Mouse (Mus musculus) midbrain, embryonic 13.5 days (tissue): ENCODE measurements around the gene Trim46. TPM values are rescaled to one million over a fixed set of nuclear protein-coding genes. Genes with fewer than 3 reads are reported as not detected.

Experiments used
- ATAC-seq: fragments of 200-750 bp; cut with Nextera tagmentation; 2 replicates; pipeline ENCODE4 v1.8.0; 2017; ENCODE audit warnings: mild to moderate bottlenecking, moderate TSS enrichment, moderate library complexity
- H3K27ac ChIP-seq: fragments of 300-500 bp; sonication (generic); 2 replicates; pipeline ENCODE4 v1.5.1; 2015; ENCODE audit warnings: inconsistent platforms, mild to moderate bottlenecking, moderate library complexity
- H3K27me3 ChIP-seq: fragments of 300-500 bp; sonication (generic); 2 replicates; pipeline ENCODE4 v1.6.1; 2015; ENCODE audit warnings: mild to moderate bottlenecking, inconsistent platforms
- H3K36me3 ChIP-seq: fragments of 300-500 bp; sonication (generic); 2 replicates; pipeline ENCODE4 v1.6.1; 2015; ENCODE audit warnings: mild to moderate bottlenecking, inconsistent platforms
- H3K4me1 ChIP-seq: fragments of 300-500 bp; sonication (generic); replicated peaks from 2 replicates; pipeline ENCODE4 v1.6.1; 2015; ENCODE audit warnings: inconsistent platforms
- H3K4me2 ChIP-seq: fragments of 300-500 bp; sonication (generic); replicated peaks from 2 replicates; pipeline ENCODE4 v1.6.1; 2015; ENCODE audit warnings: moderate library complexity, mild to moderate bottlenecking, inconsistent platforms
- H3K4me3 ChIP-seq: fragments of 300-500 bp; sonication (generic); replicated peaks from 2 replicates; pipeline ENCODE4 v1.5.1; 2015; ENCODE audit warnings: mild to moderate bottlenecking, inconsistent platforms
- H3K9ac ChIP-seq: fragments of 300-500 bp; sonication (generic); replicated peaks from 2 replicates; pipeline ENCODE4 v1.6.1; 2015; ENCODE audit warnings: mild to moderate bottlenecking, inconsistent platforms
- H3K9me3 ChIP-seq: fragments of 300-500 bp; sonication (generic); 2 replicates; pipeline ENCODE4 v1.6.1; 2016; ENCODE audit warnings: mild to moderate bottlenecking, inconsistent platforms
- WGBS: fragments of 180-500 bp; shearing (Covaris S2); methylation state at CpG from one replicate; pipeline ENCODE4 v1.1.7; 2015; 5-methylcytosine and 5-hydroxymethylcytosine counted together
- polyA plus RNA-seq: library from polyadenylated mRNA; unstranded; fragments of >200 nt; fragmentation: Nextera tagmentation; extraction: Ambion mirVana; gene quantifications from 2 replicates; pipeline ENCODE4 v1.2.1, GENCODE M21; 2015

Gene Trim46
- polyA plus RNA-seq, 1 experiment from 2014 or later: 59.4 TPM

DNA sequence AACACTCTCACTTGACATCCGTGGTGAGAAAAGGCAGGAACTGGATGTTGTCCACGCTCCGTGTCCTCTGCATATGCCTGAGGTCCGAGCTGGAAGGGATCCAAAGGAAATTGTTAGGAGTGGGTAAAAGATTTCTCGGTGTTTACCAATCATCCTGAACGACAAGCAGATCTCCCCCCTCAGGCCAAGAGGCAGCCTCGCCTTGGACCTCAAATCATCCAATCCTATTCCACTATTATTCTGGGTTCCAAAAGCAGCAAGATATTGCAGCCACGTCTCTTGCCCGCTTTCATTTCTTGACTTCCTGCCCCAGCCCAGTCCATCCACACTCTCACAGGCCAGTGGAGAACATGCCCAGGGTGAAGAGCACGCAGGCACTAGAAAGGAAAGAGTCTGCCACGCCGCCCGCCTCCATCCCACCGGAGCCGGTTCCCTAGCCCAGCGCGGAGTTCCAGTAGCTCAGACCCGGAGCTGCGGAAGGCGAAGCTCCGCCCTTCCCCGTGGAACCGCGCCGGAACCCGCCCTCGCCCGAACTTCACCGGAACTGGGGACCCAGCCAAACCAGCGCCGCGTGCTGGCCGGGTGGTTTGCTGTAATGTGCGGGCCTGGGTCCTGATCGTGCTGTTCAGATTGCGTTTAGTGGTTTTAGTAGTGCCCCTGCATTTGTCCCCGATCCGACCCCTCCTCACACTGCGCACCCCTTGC is 24.1 kb upstream of the Trim46 start, which contains the start of gene Slc50a1:
Slc50a1 (minus strand) TSS at position 520 of the 705 bp plus-strand sequence.
- no peaks in the 10 kb centered on the region for H3K27me3 ChIP-seq
- peak within 1 kb of the TSS; percentile 78 for H3K9ac ChIP-seq
- peak within 1 kb of the TSS; percentile 74 for H3K4me2 ChIP-seq
- H3K9me3 ChIP-seq: no peaks in the 10 kb centered on the region
- no peaks in the 10 kb centered on the region for H3K36me3 ChIP-seq
- 4% methylated on average over 39 of the region's 39 CpGs for WGBS
- peaks cover 40% of the 10 kb centered on the region for H3K4me1 ChIP-seq
- peak within 1 kb of the TSS; percentile 63 for H3K27ac ChIP-seq
- ATAC-seq: peak; percentile 62
- H3K4me3 ChIP-seq: peak within 1 kb of the TSS; percentile 52

DNA sequence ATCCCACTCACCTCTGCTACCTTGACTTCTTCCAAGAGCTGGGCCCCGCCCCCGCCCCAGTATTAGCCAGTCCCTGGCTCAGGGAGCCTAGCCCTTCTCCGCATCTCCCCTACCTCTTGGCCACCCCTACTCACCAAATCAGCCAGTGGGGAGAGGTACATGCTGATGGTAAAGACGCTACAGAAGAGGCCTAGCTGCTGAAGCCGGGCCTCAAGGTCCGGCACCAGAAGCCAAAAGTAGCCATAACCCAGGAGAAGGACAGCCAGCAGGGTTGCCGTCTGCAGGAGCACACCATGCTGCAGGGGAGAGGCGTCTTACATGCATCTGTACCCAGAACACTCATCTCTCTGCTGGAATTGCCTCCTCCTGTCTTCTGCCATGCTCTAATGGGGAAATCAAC is 22.8 kb upstream of the Trim46 start:
- Histone ChIP-seq H3K27ac (no peak overlapping the region), H3K4me3 (no peak overlapping the region)

DNA sequence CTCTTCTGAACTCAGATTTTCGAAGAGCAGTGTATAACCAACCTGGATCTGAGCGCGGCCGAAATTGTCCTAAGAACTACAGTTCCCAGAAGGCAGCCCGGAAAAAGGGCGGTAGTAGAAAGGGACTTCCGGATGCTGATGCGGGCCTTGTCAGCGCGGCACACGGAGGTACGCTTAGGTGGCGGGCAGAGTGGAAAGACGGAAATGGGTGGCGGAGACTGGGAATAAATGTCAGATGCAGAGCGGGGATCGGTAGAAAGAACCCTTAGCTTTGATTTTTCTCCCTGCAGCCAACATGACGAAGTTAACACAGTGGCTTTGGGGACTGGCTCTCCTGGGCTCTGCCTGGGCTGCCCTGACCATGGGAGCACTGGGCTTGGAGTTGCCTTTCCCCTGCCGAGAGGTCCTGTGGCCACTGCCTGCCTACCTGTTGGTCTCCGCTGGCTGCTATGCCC is 20.4 kb upstream of the Trim46 start:
- Histone ChIP-seq H3K4me2 (peak overlapping the region; percentile 82), H3K4me3 (peak overlapping the region; percentile 64), H3K27me3 (no peaks in the 10 kb centered on the region), H3K4me1 (peaks cover 40% of the 10 kb centered on the region), H3K9ac (peak overlapping the region; percentile 84), H3K36me3 (no peaks in the 10 kb centered on the region), H3K9me3 (no peaks in the 10 kb centered on the region), H3K27ac (peak overlapping the region; percentile 76)
- WGBS: under 1% methylated on average over 20 of the region's 20 CpGs
- ATAC-seq: peak; percentile 93

More for the DNA sequence above, 22.8 kb upstream of the Trim46 start:
- peaks cover 40% of the 10 kb centered on the region for H3K4me1 ChIP-seq
- no peaks in the 10 kb centered on the region for H3K9me3 ChIP-seq
- H3K36me3 ChIP-seq: no peaks in the 10 kb centered on the region
- WGBS: 46% methylated on average over 8 of the region's 8 CpGs
- no peak for ATAC-seq
- H3K4me2 ChIP-seq: 0 out of 2 replicates have a peak overlapping the region, but pooled peaks have one; percentile 11
- no peaks in the 10 kb centered on the region for H3K27me3 ChIP-seq
- H3K9ac ChIP-seq: no peak overlapping the region

DNA sequence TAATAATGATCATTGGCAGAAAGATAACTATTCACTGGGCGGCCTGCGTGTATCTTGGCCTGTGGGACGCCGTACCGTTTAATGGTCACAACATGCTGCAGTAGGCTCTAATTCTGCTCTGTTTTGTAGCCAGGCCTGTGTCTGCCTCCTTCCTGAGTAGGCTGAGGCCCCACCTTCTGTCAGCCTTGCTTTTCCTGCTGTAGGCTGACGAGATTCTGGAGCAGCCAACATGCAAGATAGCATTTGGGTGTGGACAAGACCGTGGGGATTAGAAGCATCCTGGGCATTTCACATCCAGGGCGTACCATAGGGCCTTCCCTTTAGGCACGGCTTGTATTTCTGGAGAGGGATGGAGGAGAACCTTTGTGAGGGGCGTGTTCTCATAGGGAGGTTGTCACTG is 16.3 kb upstream of the Trim46 start:
- Histone ChIP-seq H3K4me1 (peaks cover 12% of the 10 kb centered on the region), H3K9ac (no peak overlapping the region), H3K4me2 (no peak overlapping the region), H3K9me3 (no peaks in the 10 kb centered on the region), H3K4me3 (no peak overlapping the region), H3K36me3 (no peaks in the 10 kb centered on the region), H3K27ac (no peak overlapping the region), H3K27me3 (peaks cover 3% of the 10 kb centered on the region; the same call in 1 of the 2 replicates)
- no peak for ATAC-seq
- 78% methylated on average over 10 of the region's 10 CpGs for WGBS

DNA sequence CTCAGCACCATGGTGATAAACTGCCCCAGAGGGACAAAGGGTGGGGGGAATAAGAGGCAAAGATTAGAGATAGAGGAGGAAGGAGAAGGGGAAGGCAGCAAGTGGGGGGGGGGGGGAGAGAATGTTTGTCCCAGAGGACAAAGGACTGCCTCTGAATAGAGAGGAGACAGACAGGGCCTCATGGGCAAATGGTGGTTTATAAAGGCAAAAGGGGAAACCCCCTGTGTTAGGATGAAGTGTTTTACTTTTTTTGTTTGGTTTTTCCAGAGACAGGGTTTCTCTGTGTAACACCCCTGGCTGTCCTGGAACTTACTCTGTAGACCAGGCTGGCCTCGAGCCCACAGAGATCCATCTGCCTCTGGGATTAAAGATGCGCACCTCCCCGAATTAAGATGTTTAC is 14.1 kb upstream of the Trim46 start:
- Histone ChIP-seq H3K4me2 (no peak overlapping the region), H3K36me3 (no peaks in the 10 kb centered on the region), H3K27ac (no peak overlapping the region), H3K4me1 (no peaks in the 10 kb centered on the region), H3K4me3 (no peak overlapping the region), H3K9ac (no peak overlapping the region), H3K9me3 (no peaks in the 10 kb centered on the region), H3K27me3 (peaks cover 3% of the 10 kb centered on the region; the same call in 1 of the 2 replicates)
- 47% methylated on average over 3 of the region's 3 CpGs for WGBS
- ATAC-seq: no peak

DNA sequence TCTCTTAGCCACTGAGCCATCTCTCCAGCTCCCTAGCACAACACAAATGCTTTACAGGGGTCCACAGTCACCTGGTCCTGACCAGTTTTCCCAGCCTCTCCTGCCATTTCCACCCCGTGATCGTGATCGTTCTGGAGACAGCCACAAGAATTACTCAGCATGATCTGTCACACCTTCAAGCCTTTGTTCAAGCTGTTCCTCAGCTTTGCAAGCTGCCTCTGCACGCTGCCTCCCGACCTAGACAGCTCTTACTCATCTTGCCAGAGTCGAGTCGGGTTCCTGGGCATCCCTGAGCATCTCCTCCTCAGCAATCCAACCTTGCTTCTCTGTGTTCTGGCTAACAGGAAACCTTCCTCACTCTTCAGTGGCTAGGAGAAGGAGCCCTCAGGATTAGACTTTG is 13.0 kb upstream of the Trim46 start, which contains the start of gene Dpm3:
Dpm3 (plus strand) TSS at position 283 of the 400 bp plus-strand sequence.
- ATAC-seq: no peak
- Histone ChIP-seq H3K27me3 (peaks cover 3% of the 10 kb centered on the region; the same call in 1 of the 2 replicates), H3K36me3 (no peaks in the 10 kb centered on the region), H3K9ac (no peak within 1 kb of the TSS), H3K4me2 (no peak within 1 kb of the TSS), H3K27ac (no peak within 1 kb of the TSS), H3K4me3 (no peak within 1 kb of the TSS), H3K4me1 (no peaks in the 10 kb centered on the region), H3K9me3 (no peaks in the 10 kb centered on the region)
- WGBS: 66% methylated on average over 7 of the region's 7 CpGs

DNA sequence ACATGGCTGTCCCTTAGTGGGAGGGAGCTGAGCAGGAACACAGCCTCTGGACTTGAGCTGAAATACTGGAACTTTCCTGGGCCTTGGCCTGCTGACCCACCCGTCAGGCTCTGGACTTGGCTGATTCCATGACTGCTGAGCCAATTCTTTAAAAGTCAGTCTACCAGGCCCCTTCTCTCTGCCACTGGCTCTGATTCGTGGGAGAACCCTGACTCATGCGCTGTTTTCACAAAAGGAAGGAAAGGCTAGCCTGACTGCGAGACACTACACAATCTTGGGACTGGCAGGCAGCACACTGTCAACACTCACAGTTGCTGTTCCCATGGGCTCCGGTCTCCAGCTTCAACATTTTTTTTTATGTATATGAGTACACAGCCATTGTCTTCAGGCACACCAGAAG is 10.1 kb upstream of the Trim46 start:
- no peak for ATAC-seq
- H3K27me3 ChIP-seq: peaks cover 6% of the 10 kb centered on the region; the same call in 1 of the 2 replicates
- no peak overlapping the region for H3K4me3 ChIP-seq
- H3K9ac ChIP-seq: no peak overlapping the region
- no peaks in the 10 kb centered on the region for H3K9me3 ChIP-seq
- peaks cover 6% of the 10 kb centered on the region for H3K4me1 ChIP-seq
- H3K4me2 ChIP-seq: no peak overlapping the region
- H3K36me3 ChIP-seq: no peaks in the 10 kb centered on the region
- H3K27ac ChIP-seq: no peak overlapping the region
- WGBS: 82% methylated on average over 5 of the region's 5 CpGs

DNA sequence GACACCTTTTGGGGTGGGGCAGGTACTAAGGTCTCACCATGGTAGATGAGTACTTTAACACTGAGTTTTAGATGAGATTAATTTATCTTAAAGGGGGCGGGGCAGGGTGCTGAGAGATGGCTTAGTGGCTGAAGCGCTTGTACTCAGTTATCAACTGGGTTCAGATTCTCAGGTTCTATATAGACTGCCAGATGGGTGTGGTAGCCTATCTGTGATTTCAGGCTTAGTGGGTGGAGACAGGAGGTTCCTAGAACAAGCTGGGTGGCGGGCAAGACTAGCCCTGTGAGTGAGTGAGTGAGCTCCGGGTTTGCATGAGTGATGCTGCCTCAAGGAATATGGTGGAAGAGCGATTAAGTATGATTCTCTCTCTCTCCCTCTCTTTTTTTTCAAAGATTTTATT is 8.9 kb upstream of the Trim46 start:
- Histone ChIP-seq H3K27ac (no peak overlapping the region), H3K4me3 (no peak overlapping the region), H3K4me1 (peaks cover 8% of the 10 kb centered on the region), H3K27me3 (peaks cover 6% of the 10 kb centered on the region; the same call in 1 of the 2 replicates), H3K4me2 (no peak overlapping the region), H3K9ac (no peak overlapping the region), H3K36me3 (no peaks in the 10 kb centered on the region), H3K9me3 (no peaks in the 10 kb centered on the region)
- no peak for ATAC-seq
- 92% methylated on average over 5 of the region's 5 CpGs for WGBS

DNA sequence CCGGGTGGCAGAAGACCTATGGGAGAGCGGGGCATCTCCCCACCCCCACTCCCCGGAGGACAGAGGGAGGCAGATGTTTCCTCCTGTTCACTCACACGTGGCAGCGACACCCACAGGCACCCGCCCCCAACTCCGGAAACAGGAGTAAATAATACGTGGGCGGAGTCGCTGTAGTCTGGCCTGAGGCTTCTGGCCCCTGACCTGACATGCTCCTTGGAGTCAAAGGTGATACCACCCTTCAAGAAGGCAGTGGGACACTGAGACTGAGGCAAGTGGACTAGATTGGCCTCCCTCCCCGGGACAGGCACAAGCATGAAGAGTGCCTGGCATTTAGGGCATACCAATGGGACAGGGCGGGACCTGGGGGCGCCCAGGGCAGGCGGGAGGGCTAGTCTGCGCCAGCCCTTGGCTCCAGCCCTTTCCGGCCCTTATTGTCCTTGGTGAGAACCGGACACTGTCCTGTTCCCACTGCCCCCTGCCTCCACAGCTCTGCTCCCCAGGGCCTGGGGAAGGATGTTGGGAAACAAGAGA is 5.3 kb upstream of the Trim46 start:
- Histone ChIP-seq H3K27me3 (0 out of 2 replicates have a peak, but pooled peaks cover 3% of the 10 kb centered on the region), H3K9ac (no peak overlapping the region), H3K36me3 (peaks cover 6% of the 10 kb centered on the region; the same call in 1 of the 2 replicates), H3K9me3 (no peaks in the 10 kb centered on the region), H3K4me3 (no peak overlapping the region), H3K4me1 (peaks cover 26% of the 10 kb centered on the region), H3K4me2 (peak overlapping the region; percentile 11; the same call in 1 of the 2 replicates), H3K27ac (no peak overlapping the region)
- no peak for ATAC-seq
- 8% methylated on average over 17 of the region's 17 CpGs for WGBS

DNA sequence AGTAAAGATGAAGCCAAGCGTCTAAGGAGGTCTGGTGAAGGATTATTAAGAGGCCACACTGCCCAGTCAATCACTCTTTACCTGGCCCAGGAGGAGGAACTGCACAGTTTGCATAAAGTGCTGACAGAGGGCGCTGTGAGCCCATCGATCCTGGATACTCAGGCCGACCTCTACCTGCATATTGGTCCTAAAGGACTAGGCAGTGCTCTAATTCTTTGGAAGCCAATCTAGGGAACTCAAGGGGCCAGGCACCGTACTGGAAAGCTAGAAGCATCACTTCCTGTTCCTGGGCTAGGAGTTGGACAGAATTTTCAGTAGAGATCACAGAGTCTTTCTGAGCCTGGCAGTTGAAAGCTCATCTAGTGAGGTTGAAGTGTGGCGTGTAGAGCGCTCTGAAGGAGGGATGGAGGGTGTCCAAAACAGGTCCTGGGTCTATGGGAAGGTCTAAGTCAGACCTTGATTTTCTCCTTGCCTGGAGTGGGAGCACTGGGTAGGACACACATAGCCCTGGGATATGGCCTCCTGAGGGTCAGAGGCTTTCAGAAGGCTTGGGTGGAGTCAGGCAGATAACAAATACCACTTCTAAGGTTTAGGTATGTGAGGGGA is 4.4 kb upstream of the Trim46 start:
- Histone ChIP-seq H3K9ac (no peak overlapping the region), H3K4me1 (peaks cover 32% of the 10 kb centered on the region), H3K4me3 (no peak overlapping the region), H3K4me2 (no peak overlapping the region), H3K36me3 (peaks cover 6% of the 10 kb centered on the region; the same call in 1 of the 2 replicates), H3K9me3 (no peaks in the 10 kb centered on the region), H3K27me3 (0 out of 2 replicates have a peak, but pooled peaks cover 3% of the 10 kb centered on the region), H3K27ac (no peak overlapping the region)
- WGBS: 22% methylated on average over 7 of the region's 7 CpGs
- ATAC-seq: no peak

DNA sequence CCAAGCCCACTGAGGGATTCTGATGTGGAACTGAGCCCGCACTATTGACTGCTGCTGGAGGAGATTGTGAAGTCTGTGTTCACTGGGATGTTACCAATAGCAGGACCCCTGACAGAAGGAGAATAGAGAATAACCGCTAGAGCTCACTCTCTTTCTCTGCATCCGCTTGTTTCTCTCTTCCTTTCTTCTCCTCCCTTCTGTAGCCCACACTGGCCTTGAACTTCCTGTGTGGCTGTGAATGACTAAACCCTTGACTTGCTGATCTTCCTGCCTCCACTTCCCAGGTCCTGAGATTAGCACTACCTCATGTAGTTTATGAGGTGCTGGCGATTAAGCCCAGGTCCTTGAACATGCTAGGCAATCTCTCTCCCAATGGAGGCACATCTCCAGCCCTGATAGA is 1.4 kb upstream of the Trim46 start:
- Histone ChIP-seq H3K4me3 (peak overlapping the region; percentile 75), H3K4me1 (peaks cover 55% of the 10 kb centered on the region), H3K9me3 (no peaks in the 10 kb centered on the region), H3K27ac (no peak overlapping the region), H3K27me3 (no peaks in the 10 kb centered on the region), H3K4me2 (peak overlapping the region; percentile 93), H3K9ac (peak overlapping the region; percentile 84; the same call in 1 of the 2 replicates), H3K36me3 (peaks cover 6% of the 10 kb centered on the region; the same call in 1 of the 2 replicates)
- 80% methylated on average over 4 of the region's 4 CpGs for WGBS
- ATAC-seq: no peak

DNA sequence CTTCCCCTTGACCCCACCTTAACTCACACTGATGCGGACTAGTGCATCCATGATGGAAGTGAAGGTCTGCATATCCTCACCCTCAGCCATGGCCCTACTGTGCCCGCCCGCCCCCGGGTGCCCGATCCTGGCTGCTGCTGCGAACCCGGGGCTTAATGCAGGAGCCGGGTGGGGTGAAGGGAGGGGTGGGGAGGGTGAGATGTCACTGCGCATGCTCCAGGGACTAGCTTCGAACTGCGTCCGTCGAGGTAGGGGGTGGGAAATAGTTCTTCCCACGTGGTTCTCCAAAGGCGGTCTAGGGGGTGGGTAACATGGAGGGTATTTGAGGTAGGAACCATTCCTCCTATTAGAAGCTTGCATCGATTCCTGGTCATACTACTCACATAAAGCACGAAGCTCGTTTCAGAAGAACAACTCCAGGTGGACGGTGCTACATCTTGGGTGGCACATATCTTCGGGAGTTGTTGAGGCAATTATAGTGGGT is 379 bp downstream of the Trim46 start, which contains the start of gene Krtcap2:
Krtcap2 (plus strand) TSS at position 279 of the 484 bp plus-strand sequence.
- no peaks in the 10 kb centered on the region for H3K9me3 ChIP-seq
- no peaks in the 10 kb centered on the region for H3K27me3 ChIP-seq
- peaks cover 23% of the 10 kb centered on the region for H3K36me3 ChIP-seq
- H3K4me2 ChIP-seq: peak within 1 kb of the TSS; percentile 93
- peak within 1 kb of the TSS; percentile 75 for H3K4me3 ChIP-seq
- peaks cover 52% of the 10 kb centered on the region for H3K4me1 ChIP-seq
- H3K9ac ChIP-seq: peak within 1 kb of the TSS; percentile 84
- 3% methylated on average over 20 of the region's 20 CpGs for WGBS
- ATAC-seq: peak; percentile 55
- H3K27ac ChIP-seq: peak within 1 kb of the TSS; percentile 97
